Mouse (Mus musculus): ENCODE measurements at regions not wholly inside any gene's neighbourhood (a gene's known extent, or its start where the extent isn't known, plus 50 kb on each side); places are given as distances from the start of the nearest gene placed in this dataset.
"Not testable (repeated sequence)": the region's sequence is repeated elsewhere in the genome, so short reads cannot be mapped to it uniquely, and the experiment has no call there.

DNA sequence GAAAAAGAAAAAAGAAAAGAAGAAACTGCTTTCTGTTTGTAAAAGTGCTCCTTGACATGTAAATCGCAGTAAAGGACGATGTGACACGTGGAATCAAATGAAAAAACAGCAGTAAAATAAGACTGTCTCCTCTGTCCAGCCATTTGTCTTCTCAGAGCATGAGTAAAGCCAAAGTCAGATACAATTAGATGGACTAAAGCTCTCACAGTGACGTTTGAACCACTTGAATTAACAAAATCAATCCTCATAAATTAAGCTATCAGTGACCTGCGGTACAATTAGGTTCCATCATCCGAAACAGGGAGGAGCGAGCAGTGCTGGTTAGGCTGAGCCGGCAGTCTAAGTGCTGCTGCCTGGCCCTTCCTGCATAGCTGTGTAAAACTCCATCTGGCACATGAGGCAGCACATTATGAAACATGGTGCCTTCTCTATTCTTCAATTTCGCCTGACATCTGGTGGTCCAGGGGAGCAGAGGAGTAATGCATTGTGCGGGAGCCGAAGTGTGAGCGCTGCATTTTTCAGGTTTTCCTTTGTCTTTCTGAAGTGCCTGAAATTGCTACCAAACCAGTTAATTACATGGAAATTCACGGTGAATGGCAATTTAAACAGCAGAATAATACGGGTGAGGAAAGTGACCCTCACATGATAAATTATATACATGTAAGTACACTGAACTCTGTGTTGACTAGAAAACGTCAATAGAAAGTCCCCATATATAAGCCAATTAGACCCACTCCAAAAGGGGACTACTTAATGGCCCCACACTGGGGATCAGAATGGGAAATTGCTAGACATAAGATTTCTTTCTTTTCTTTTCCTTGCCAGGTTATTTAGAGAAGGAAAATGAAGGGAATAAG, 118.1 kb downstream of the Mmrn1 start:
- DNase-seq: peak; percentile 56
- intact Hi-C loops (cut with DNase I): no loop called here

DNA sequence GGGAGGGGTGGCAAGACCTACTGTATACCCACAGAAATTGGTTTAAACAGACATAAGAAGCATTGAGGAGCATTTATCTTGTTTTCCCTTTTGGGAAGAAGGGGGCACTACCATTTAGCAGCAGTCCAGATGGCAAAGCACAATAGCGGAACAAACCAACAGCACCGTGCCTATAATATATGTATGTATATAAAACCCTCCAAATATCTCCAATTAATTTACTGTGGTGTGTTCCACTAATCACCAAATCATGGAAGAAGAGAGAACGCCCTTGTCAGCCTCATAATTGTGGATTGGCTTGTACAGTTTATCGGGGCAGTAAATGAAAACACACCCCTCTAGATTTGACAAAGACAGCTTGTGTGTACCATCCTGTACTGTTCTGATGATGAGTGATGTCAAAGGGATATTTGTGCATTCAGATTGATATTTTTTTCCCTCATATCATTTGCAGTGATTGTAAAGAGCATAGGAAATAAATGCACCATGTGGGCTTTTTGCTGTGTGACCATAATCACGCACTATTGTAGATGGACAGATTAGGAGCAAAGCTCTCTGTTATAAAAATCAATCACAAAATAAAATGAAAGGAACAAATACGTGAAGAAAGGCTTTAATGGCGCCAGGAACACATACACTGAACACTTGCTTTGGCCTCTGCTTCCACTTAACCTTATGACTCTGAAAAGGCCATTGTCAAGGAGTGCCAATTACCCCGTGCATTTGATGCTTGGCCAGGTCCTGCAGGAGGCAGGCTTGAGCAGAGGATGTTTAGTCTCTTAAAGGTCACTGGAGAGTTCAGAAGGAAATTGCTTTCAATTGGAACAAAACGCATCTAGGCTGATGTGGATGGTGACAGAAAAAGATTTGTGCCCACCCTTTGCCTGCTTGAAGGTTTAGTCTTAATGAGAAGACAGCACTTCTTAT, 119.0 kb downstream of the Mmrn1 start:
- intact Hi-C loops (cut with DNase I): no loop called here
- DNase-seq: peak; percentile 11

DNA sequence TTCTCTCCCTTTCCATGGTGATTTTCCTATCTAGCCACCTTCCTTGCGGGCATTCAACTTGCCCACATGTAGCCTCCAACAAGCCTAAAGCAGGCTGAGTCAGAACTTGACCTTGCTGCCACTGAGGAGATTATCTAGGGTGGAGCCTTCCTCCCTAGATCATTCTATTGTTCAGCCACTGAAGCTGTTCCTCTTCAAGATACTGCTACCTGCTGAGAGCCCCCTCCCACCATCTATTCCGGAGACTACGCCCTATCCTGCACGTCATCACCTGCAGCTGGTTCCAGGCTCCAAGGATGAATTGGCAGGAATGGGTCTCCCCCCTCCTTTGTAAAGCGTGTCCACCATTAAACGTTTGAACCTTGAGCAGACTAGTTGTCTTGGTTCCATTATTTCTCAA, 122.9 kb downstream of the Mmrn1 start:
- DNase-seq; intact Hi-C loops (cut with DNase I): not testable (repeated sequence)

DNA sequence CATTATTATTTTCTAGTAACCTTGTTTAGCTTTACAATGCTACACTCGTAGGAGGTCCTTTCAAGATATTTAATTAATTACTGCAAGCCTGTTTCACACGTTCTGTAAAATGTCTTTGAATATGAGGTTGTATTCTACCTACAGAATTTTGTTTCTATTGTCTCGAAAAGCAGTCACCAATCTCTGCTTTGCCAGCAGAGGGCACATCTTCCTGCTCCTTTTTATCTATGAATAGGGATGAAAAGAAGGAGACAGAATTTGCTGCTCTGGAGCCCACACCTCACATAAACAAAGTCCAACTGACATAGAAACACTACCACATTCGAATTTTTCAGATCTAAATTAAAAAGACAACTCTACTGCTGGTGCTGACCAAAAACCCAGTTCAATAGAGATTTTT, 117.0 kb upstream of the Ccser1 start:
- peak; percentile 39 for DNase-seq

DNA sequence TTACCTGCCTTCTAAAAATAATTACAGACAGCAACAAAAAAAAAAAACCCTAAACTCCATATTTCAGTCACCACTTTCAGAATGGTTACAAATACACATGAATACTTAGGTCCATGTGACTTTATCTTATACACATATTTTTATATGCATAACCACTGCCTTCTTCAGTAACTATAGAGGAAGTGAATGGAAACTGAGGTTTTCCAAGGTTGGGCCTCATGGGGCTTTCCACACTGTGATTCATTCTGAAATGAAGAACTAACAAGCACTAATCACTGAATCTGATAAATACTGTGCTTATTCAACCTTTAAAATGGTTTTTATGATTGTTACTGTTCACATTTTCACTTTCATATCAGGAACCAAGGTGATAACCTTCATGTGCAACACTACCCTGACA, 114.4 kb upstream of the Ccser1 start:
- intact Hi-C loops (cut with DNase I): loop anchor here (10.0 kb wide), 1 partner anchor 109 kb away; no protein-coding TSS in a partner anchor
- DNase-seq: no peak

More for the DNA sequence above, 117.0 kb upstream of the Ccser1 start:
- intact Hi-C loops (cut with DNase I): loop anchor here (5.0 to 10.0 kb wide), 2 partner anchors 112 to 239 kb away; no protein-coding TSS in a partner anchor

DNA sequence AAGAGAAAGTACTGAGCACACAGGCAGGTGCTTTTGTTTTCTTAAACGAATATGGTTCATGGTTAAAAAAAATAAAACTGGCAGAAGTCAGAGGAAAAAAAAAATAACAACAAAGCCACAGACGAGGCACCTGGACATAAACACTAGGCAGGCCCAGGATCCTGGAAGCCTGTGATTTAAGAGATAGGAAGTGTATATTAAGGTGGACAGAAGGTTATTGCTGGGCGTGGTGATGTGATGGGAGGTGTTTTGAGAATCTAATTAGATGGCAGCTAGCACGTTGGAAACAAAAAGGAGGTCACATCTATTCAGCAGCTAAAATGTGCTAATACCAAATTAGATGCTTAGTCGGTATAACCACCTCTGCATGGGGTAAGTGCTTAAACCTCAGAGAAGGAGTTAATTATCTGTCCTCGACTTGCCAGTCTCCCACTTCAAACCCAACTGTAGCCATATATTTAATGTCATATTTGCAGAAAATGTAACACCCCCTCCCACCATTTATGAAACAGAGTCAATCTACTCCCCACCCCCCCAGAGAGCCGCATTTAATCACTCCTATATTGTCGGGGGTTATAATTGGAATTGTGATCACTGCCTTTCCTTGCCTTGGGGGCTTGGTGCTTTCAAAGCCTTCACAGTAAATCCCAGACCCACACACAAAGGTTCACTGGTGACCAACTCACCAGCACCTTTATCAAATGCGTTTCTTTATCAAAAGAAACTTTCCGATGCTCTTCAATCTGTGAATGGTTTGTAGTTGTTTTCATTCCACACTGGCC, 113.4 kb upstream of the Ccser1 start:
- DNase-seq: no peak
- intact Hi-C loops (cut with DNase I): loop anchor here (10.0 kb wide), 1 partner anchor 108 kb away; no protein-coding TSS in a partner anchor

DNA sequence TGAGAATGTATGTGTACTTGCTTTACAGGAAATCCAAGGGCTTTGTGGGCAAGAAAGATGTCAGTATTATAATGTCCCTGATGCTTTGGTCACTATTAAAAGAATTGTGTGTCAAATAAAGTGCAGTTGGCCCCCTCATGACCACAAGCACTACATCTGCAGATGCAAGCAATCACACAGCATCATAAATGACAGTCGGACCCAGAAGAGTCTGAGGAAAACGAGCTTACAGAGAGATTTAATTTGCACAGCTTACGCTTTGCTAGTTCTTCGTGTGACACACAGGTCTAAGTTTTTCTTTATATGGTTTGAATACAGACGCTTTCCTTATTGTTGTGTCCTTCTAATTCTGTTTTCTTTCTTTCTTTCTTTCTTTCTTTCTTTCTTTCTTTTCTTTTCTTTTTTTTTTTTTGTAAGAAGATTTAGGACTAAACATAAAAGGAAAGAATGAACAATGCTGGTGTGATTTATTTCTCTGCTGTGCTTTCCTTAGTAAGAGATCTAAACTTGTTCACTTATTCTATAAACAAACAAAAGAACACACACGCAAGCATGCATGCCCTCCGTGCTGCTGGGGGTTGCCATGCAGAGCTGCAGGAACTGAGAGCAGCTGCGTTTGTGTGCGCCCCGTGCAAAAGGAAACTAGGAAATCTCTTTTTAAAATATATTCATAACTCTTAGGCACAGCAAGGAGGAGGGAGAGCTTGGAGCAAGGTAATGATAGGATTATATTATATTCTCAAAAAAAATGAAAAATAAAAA, 112.6 kb upstream of the Ccser1 start:
- intact Hi-C loops (cut with DNase I): loop anchor here (10.0 kb wide), 1 partner anchor 107 kb away; no protein-coding TSS in a partner anchor

DNA sequence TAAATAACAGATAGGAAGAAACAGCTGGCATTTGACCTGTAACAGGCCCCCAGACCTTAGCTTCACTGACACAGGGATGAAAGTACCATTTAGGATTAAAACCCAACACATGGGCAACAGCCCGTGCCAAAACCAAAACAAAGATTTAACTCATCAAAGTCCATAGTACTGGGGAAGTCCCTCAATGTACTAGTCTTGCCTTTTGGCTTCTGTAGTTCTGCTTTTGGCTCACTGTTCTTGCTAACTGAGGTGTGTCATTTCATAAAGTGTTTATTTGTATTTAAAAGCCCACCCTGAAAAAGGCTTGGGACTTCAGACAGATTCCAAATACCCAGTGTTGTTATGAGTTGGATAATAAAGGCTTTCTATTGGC, 112.0 kb upstream of the Ccser1 start:
- intact Hi-C loops (cut with DNase I): loop anchor here (10.0 kb wide), 1 partner anchor 107 kb away; no protein-coding TSS in a partner anchor
- DNase-seq: no peak

More for the DNA sequence above, 112.6 kb upstream of the Ccser1 start:
- no peak for DNase-seq

DNA sequence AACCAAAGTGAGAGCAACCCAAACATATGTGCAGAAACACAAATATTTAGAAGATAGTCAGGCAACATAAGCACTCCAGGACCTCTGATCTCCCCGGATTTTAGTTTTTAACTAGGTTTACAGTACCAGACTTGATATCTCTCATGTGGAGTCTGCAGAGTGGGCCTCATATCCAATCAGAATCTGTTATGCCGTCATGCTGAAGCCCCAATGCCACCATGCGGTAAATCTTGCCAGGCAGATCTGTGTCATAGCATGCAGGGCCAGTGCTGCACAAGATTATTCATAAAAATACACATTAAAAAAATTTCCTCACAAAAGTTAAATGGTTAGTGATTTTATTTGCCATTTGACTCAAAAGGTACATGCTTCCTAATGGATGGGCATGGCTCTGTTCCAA, 106.9 kb upstream of the Ccser1 start:
- DNase-seq: peak; percentile 9
- intact Hi-C loops (cut with DNase I): no loop called here

DNA sequence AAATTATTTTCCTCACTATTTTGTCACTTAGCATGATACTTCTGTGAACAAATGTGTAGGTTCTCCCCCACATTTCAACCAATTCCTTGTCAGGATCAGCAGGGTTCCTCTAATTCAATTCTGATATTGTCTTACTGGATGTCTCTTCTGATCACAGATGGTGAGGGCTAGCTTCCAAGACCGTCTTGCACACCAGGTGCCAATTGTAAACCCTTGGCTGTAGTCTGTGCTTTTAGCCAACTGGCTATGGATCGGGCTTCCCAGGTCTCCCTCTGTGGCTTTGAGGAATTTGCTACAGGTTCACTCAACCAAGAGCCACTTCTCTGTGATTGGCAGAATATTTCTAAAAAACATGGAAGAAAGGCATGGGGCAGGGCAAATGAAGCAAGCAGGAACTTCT, 106.3 kb upstream of the Ccser1 start:
- intact Hi-C loops (cut with DNase I): no loop called here
- peak; percentile 82 for DNase-seq

DNA sequence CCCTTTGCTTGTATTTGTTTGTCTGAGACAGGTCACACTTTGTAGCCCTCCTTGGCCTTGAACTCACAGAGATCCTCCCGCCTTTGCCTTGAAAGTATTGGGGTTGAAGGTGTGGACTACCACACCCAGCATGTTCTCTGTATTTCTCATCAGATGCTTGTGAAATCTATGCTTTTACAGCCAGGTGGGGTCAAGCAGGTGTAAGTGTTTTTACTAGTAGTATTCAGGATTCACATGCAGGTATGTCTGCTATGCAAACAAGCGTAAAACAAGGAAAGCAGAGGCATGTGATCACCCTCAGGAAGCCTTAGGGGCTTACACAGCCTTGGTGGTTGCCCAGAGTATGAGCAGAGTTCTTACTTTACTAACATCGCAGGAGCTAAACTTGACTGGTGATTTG, 105.4 kb upstream of the Ccser1 start:
- intact Hi-C loops (cut with DNase I): no loop called here
- no peak for DNase-seq

DNA sequence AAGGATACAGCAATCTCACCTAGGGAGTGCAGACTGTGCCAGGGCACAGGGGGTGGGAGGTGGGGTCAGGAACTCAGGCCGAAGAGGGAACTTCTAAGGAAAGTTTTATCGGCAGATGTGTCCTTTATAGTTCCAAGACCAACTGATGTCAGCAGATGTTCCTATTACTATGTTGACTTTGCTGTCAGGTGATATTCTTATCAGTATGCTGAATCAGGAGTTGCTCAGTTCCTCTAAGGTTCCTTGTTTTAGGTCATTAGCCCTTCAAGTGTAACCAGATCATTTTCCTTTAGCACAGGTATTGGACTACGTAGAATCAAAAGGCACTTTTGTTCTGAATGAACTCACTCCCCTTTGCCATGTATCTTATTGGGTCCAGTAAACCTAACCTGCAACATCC, 101.6 kb upstream of the Ccser1 start:
- no peak for DNase-seq
- intact Hi-C loops (cut with DNase I): no loop called here

DNA sequence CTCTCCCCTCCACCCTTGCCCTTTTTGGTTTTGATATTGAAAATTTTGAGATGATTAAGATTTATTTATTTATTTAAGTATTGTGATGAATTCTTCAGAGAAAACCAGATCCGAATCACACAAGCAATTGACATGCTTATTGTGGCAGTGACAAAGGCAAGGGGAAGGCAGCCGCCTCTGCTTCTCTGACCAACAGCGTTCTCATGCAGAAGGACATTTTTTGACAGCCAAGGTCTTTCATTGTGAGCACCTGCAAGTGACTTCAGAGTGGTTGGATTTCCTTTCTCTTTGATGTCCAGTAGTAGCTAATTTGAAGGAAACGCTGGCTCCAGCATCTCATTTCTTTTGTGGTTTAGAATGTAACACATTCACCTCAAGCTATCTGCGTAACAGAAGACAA, 99.5 kb upstream of the Ccser1 start:
- intact Hi-C loops (cut with DNase I): no loop called here
- DNase-seq: no peak

DNA sequence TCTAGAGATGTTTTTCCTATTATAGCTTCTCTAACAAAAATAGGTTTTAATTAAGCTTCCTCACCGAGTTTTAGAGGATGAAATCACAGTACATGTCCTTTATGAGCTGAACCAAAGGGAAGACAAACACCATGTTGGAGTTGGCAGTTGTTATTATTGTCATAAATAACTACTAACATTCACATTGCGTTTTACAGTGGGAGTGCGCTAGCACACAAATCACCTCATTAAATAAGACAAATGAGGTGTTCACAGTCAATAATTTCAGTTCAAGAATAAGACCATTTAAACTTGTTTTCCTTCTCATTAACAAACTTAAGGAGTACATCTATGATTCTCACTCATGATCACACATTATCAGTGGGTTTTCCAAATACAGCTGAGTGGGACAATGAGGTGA, 96.8 kb upstream of the Ccser1 start:
- DNase-seq: no peak
- intact Hi-C loops (cut with DNase I): no loop called here

DNA sequence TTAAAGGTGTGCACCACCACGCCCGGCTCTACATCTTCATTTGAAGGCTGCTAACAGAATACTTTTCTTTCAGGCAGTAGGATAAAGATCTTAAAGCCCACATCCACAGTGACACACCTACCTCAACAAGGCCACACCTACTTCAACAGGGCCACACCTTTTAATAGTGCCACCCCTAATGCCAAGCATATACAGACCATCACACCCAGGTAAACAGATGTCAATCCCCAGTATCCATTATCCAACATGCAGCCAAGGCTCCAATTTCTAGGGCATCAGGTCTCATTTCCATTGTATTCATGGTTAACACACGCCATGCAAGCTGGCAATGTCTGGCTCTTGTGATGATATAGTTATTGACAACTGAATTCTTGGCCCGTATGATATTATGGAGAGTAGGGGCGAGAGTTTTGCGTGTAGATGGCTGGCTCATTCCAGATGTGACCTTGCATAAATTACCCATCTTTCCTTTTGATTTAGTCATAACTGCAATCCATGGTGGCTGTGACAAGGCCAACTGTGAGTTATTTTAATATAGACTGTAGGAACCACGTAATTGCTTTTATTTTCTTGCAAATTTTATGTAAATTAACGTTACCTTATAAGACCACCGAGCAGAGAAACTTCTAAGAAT, 80.7 kb upstream of the Ccser1 start:
- intact Hi-C loops (cut with DNase I): no loop called here

DNA sequence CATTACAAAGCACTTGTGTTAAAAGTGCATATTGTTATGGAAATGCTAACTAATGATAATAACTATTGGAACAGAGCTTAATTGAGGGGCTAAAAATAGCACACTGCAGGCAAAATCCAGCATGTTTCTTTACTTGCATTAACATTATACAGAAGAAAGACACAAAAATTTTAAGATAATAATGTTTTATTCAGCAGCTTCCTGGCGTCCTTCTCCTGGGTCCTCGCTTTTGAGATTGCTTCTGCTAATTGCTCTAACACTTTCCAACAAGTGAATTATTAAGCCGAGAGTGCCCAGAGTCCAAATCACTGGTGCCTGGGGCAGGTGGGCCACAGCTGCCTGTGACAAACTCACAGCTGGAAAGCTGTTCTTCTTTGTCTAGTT, 80.2 kb upstream of the Ccser1 start:
- intact Hi-C loops (cut with DNase I): no loop called here
- no peak for DNase-seq

More for the DNA sequence above, 80.7 kb upstream of the Ccser1 start:
- DNase-seq: no peak

DNA sequence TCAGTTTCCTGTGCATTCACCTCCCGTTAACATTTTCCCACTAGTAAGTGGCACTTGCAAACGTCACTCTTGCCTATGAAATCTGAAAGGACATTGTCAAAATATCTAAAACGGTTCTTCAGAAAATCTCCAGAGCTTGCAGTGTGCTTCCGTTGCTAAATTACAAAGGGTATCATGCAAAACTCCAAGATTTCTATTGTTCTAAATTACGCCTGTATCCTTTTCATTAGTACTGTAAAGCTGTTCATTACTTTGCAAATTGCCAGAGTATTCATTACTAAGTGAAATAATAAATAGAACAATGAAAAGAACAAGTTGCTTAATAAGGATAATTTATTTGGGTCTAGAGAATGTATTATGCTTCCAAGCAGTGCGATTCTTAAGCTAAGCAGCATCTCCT, 78.2 kb upstream of the Ccser1 start:
- no peak for DNase-seq
- intact Hi-C loops (cut with DNase I): no loop called here

DNA sequence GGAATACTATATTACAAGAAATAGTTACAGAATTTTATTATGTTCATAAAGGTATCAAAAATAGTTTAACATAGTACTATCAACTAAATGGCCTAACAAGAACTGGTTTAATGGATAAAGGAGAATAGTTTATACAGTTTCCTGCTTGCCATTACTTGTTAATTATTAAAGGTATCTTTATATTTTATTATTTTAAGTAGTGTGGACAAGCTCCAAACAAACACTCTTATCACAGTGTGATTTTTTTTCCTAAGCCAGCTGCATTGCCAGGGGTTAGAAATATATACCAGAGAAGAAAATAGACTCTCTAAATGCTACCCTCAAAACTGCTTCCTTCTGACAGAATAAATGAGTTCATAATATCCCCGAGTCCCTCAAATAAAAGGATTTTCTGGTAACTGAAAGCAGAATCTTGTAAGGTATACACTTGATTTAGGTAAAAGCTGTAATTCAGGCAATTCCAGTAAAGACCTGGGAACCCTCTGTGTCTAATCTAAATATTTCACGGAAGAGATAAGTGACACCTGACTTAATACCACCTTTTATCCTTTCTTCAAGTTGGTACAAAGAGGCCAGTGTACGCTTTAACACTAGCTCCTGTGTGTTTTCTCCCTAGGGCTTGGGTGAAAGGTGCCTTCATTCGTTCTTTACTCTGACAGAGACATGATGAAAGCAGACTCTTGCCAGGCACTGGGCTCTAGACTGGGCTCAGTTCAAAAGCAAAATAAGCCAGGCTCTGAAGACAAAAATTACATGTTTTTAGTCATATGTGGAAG, 76.5 kb upstream of the Ccser1 start:
- intact Hi-C loops (cut with DNase I): no loop called here
- DNase-seq: no peak

DNA sequence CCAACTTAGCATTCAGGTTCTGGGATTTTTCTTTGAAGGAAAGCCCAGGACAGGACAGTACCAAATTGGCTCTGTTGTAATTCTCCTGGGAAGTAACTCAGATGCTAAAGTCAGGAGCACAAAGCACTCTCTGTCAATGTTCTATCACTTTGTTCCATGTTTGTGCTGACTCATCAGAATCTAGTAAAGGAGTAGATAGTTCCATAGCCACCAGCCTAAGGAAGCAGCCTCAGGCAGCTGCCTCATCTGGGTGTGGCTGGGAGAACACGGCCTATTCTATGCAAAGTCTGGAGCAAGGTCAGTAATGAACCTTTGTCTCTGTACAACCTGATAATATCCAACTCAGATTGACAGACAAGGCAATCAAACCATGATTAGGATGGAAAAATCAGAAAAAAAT, 64.9 kb upstream of the Ccser1 start:
- intact Hi-C loops (cut with DNase I): no loop called here
- no peak for DNase-seq

Data from left cerebral cortex, postnatal 4 days (tissue).